Mouse (Mus musculus): ENCODE measurements around the gene Trmt13.
"Not testable (repeated sequence)": the region's sequence is repeated elsewhere in the genome, so short reads cannot be mapped to it uniquely, and the experiment has no call there.

- TF ChIP-seq CTCF, EP300 (IDR thresholded peaks at IDR 0.05; ENCODE audit: low read depth): not testable (repeated sequence)
Measured at GRCm38 (mm10) chr3:116654051-116654450, 39.7 kb upstream of the Trmt13 start.
